Mouse (Mus musculus): ENCODE measurements around the gene Gm11627.

- TF ChIP-seq POLR2A (IDR thresholded peaks at IDR 0.05; ENCODE audit: extremely low read depth, insufficient read depth, low read length) (no peak), CTCF (IDR thresholded peaks at IDR 0.05; ENCODE audit: low read depth, low read length) (no peak)
These were observed 27.5 kb upstream of the Gm11627 start for GRCm38 (mm10) chr11:102606751-102607171.

All from liver, adult 2 months (tissue).